Mouse (Mus musculus): ENCODE data around the gene A530084C06Rik. TPM values are rescaled to one million over a fixed set of nuclear protein-coding genes. Genes with fewer than 3 reads are reported as not detected.

A530084C06Rik gene
- not detected in 2 replicates for total RNA-seq (2021)
- long read RNA-seq, experiment 1, result 0 reads
- long read RNA-seq, experiment 2, partial matches to known transcripts, result 0 of 1 reads
- long read RNA-seq, experiment 2, other reads (novel, unspliced or antisense), result 0 of 1 reads

DNA sequence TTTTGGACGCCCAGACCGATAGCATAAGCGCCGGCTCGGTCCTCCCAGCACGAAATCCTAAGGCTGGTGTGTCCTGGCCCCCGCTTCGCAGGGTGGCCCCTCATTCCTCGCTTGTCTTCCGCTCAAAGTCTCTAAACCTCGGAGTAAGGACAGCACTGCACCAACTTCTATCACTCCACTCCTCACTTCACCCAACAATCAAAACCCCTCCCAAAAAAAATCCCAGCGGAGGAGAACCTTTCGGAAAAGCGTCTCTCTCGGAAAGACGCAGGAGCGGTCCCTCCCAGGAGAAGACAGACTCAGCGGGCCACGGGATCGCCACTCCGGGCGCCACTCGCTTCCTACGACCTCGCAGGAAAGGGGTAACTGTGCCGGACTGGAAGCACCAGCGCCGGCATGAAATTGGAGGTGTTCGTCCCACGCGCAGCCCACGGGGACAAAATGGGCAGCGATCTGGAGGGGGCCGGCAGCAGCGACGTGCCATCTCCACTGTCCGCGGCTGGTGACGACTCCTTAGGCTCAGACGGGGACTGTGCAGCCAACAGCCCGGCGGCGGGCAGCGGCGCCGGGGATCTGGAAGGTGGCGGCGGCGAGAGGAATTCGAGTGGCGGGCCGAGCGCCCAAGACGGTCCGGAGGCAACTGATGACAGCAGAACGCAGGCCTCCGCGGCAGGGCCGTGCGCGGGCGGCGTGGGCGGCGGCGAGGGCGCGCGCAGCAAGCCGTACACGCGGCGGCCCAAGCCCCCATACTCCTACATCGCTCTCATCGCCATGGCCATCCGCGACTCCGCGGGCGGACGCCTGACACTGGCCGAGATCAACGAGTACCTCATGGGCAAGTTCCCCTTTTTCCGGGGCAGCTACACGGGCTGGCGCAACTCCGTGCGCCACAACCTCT, at the start of gene A530084C06Rik:
A530084C06Rik (minus strand) TSS at position 813 of the 898 bp plus-strand sequence.
- DNase-seq, result peak; percentile 38

DNA sequence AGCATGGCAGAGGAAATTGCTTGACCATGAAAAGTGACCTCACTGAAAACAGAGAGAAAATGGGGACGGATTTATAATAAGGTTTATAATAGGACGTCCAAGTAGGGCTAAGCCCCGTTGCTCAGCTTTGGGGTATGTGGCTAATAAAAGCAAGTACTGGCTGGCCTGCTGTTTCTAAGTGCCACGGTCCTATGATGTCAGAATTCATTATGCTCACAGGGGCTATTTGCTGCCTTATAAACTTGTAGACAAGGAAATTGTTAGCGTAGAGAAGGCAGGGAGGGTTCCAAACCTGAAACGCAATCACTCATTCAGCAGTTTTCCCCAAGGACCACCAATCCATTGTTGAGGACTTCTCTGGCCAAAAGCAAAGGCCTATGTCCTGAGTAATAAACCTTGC, 44.8 kb upstream of the A530084C06Rik start:
- no peak for DNase-seq

DNA sequence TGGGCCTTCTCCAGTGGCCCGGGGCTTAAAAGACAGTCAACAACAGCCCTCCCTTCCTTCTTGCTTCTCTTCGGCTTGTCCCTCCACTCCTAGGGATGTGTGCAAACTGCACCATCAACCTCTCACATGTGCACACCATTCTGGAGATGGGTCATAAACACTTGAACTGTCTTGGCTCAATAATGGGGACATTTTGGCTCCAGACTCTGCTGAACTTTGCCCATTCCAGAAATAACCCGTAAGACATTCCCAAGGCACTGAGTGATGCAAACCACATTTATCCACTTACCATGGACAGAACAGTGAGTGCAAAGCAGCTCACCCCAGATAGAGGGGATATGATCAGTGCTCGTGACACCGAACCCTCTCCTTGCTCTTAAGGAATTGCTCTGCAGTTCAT, 40.4 kb upstream of the A530084C06Rik start:
- DNase-seq, result peak; percentile 23

DNA sequence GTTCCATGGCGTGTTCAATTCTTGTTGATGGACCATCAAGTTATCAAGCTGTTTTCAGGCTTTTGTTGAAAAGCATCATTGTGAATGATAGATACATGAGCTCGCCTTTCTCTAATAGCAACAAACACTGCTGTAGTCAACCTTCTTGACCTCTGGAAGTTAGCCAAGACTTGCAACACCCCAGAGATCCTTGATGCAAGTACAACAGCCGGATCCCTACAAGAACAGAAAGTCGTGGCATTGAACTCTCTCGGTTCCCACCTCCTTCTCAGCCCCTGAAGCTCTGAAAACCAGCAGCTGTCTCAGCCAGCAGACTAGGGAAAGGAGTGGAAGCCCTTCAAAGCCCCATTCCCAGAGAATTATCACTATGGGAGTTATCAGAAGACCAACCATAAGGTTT, 28.2 kb upstream of the A530084C06Rik start:
- DNase-seq, result peak; percentile 54

DNA sequence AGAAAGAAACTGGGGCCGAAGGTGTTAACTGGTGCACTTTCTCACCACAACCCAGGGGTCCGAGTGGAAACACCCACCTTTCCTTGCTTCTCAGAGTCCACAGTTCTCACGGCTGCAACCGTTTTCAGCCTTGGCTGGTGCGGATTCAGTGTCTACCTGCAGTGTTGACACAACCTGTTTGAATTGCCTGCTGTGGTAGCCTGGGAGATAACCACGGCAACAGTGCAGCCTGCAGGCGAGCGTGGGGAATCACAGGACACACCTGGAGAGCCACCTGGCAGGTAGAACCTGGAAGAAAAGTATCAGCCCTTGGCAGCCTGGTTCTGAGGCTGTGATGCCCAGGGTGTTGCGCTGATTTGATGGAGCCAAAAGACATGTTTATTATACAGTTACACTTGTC, 20.7 kb upstream of the A530084C06Rik start:
- no peak for DNase-seq

DNA sequence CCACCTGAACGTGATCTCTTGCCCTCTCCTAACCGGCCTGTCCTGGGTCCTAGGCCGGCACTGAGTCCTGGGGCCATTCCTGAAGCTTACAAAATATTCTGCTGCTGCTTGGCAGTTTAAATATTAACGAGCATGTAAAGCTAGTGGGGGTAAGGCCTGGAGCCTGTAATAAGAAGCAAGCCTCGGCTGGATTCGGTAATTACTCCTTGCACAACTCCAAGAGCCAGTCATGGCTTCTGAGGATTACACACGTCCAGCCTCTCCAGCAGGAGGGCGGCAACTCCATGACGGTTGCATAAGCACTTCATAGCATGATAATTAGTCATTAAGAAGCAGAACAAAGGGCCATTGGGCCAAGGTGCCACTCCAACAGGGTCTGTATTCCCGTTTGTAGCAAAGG, 19.3 kb upstream of the A530084C06Rik start:
- no peak for DNase-seq

DNA sequence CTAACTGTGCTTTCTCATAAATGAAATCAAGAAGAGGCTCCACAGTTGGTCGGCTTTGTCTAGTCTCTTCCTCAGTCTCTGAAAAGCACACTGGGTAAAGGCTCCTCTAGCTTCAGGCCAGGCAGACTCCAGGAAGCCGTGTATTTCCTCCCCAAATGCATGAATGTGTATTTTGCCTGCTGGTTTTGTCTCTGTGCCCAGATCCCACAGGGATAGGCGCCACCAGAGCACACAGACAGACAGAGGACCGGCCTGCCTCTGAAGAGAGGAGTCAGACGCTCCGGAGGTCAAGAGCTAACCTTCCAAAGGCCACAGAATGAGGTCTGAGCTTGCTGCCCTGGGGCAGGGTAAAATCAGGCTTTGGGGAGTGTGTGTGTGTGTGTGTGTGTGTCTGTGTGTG, 18.4 kb upstream of the A530084C06Rik start:
- no peak for DNase-seq

DNA sequence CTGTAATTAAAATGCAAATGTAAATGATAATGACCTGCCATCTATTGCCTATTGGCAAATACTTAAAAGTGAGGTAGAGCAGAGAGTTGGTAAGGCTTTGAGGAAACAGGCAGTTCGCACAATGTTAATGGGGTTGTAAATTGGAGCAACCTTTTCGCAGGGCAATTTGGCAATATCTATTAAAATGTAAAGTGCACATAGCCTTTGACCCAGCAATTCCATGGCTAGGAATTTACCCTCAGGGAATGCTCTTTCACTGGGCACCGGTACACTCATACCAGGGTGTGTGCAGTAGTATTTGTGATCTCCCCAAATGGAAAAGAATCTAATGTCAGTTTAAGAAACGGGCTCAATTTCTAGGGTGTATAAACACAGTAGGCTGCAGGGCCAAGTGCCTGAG, 17.6 kb upstream of the A530084C06Rik start:
- no peak for DNase-seq

DNA sequence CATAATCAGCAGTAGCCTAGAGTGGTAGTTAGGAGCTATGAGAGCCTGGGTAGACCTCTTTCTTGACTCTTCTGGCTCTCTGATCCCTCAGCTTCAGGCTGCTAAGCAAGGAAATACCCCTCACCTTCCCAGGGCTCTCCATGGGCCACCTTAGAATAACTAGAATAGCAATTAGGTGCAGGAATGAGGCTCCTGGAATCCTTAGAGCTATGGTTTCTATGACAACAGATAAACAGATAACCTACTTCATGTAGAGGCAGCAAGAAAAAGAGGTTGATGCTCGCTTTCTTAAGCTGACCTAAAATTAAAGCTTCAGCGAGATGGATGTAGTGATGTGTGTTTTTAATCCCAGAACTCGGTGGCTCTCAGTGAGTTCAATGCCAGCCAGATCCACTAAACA, 15.5 kb upstream of the A530084C06Rik start:
- no peak for DNase-seq

DNA sequence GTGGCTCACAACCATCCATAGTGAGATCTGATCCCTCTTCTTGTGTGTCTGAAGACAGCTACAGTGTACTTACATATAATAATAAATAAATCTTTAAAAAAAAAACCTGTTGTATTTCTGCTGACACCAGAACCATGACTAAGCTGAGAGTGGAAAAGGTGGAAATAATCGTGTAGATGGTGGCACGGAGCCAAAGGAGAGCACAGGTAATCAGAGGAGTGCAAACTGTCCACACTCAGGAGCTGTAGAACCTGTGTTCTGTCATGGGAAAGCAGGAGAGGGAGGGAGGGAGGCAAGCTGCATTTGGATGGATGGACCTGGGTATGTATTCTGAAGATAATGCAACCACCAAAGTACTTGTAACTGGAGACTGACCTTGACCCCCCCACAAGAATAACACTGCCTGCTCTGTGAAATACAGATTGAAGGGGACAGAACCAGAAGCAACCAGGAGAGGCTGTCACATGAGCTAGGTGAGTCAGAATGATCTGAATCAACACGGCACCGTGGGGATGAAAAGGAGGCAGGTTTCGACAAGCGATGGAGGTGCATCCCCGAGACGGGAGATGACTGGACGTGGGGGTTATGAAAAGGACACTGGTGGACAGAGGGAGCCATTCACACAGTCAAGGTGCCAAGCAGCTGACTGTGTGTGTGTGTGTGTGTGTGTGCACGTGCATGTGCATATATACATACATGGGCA, 13.8 kb upstream of the A530084C06Rik start:
- no peak for DNase-seq

DNA sequence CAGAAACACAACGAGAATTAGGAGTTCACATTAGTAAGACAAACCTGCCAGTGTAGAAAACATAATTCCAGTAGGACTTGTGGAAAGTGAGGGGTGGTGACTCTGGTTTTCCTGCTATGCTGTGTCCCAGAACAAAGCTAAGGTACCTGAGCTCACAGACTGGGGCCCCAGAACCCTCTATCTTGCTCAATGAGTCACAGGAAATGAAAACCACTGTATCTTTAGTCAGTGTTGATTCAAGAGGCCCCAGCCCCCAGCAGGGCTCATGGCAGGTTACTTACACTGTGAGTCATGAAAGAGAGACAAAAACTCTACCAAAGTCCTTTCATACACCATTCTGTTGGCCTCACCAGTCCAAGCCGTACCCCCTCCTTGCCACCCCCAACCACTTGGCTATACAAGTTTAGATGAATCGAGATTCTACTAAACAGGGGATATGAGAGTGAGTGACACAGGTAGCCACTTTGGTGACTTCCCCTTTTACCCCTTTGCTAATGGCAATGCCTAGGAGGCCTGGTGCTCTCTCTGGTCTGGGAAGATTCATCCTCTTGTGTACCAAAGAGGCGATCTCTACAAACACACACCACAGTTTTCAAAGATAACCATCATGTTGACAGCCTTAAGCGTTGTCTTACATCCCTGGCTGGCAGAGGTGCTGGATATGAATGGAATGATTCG, 8.6 kb upstream of the A530084C06Rik start:
- DNase-seq, result no peak

DNA sequence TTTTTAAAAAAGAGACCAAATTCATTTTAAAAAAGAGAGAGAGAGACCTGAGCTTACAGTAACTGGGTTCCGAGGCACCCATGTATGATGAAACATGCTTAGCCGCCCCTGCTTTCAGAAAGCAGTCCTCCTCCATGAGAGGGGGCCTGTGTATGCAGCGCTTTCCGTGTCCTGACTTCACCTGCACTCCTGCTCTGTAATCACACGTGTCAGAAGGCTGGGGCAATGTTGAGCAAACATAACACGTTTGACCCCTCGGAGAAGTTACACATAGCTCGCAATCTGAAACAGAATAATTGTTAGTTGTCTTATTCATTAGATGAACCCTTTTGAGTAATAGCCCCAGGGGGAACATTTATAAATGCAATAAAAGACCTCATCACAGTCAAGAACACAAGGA, 8.0 kb upstream of the A530084C06Rik start:
- no peak for DNase-seq

DNA sequence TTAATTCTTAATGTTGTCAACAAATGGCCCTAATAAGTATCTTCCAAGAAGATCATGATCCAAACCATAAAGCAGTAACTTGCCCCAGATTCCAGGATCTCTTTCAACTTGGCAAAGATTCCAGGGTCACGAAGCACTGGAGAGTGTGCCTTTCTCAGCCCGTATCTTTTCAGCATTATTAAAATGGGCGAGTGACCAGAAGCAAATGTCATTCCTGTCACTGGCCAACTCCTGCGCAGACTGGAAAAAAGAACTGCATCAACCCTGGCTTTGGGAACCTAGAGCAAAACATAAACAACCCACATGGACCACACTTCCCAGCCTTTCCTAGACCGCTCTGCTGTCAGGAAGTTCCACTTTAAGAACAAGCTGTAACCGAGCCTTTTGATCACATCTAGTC, 5.3 kb upstream of the A530084C06Rik start:
- DNase-seq, result no peak

DNA sequence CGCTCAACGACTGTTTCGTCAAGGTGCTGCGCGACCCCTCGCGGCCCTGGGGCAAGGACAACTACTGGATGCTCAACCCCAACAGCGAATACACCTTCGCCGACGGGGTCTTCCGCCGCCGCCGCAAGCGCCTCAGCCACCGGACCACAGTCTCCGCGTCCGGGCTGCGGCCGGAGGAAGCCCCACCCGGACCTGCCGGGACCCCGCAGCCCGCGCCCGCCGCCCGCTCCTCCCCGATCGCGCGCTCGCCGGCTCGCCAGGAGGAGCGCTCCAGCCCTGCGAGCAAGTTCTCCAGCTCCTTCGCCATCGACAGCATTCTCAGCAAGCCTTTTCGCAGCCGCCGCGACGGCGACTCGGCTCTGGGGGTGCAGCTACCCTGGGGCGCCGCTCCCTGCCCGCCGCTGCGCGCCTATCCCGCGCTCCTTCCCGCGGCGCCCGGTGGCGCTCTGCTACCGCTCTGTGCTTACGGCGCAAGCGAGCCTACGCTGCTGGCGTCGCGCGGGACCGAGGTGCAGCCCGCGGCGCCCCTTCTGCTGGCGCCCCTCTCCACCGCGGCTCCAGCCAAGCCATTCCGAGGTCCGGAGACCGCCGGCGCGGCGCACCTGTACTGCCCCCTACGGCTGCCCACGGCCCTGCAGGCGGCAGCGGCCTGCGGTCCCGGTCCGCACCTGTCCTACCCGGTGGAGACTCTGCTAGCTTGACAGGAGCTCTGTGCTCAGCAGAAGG, 449 bp upstream of the A530084C06Rik start:
- peak; percentile 80 for DNase-seq

DNA sequence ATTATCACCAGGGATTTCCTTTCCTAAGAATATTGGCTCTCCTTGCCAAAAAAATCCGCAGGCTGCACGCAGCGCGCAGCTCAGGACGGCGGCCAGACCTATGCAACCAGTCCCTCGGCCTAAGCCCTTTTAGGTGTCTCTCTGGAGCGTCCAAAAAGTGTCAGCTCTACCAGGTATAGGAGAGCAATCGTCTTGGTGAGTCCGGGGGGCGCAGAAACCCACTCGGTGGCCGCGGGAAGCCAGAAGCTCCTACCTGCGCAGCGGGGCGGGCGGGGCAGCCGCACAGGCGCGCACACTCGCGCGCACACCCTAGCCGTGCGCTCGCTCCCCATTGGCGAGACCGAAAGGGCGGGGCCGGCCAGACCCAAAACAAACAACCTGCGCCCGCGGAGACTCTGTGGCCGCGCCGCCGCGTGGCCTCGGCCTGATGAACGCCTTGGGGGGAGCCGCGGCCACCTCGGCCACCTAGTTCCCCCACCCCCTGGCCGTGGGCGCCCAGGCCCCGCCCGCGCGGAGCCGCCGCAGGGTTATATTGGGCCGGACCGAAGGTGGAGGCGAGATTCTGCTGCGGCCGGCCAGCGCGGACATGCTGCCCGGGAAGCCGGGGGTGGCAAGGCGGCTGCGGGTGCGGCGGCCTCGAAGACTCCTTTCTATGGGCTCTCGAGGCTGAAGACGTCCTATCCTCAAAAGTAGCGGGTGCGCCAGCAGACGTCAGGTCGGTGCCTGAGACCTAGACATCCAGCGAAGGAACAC, 1.2 kb downstream of the A530084C06Rik start:
- peak; percentile 53 for DNase-seq

DNA sequence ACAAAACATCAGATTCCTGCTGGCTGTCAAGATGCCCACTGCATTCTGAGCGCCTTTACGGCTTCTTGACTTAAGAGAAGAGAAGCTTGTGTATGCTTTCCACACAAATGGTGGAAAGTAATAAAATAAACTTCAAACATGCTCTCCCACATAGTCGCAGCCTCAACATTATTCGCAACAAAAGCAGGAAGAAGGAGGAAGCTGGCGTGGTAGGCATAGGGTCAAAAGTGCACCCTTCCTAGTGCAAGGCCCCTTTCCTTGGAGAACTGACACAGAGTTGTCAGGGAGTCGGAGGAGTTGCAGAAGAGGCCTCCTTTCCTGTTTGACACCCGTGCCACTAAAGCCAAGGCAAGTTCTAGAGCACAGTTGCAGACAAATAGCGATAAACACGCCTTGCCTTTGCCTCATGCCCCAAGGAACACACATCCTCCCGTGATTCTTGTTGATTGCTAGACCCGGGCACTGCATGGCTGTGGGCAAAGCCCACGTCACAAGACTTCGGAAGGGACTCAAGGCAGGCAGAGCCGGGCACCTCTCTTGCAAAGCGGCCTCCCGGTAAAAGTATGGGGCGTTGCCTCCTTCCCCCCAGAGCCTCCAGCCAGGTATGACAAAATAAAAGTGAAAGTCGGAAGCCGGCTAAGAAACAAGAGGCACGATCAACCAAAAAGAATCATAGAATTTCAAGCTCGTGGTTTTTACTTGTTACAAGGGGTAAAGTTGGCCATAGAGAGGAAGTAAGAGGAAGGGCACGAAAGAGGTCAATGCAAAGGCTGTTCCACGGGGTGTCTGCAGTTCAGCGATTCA, 2.0 kb downstream of the A530084C06Rik start:
- DNase-seq, result no peak

DNA sequence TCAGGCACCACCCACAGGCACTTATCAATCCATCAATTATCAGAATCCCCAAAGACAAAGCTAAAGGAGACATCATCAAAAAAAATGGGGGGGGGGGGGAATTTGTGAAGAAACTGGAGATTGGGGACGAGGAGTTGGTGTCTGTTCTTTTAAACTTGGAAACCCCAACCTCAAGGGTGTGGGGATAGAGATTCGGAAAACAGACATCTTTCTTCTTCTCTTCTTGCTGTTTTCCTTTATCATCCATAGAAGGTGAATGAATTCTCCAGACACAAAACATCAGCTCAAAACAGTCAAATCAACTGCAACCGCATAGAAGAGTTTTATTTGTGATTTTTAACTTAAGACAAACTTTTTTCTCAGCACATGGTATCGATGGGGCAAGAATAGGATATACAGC, 3.3 kb downstream of the A530084C06Rik start, which contains the start of gene Foxq1:
Foxq1 (plus strand) TSS at position 301 of the 400 bp plus-strand sequence.
- no peak for DNase-seq

DNA sequence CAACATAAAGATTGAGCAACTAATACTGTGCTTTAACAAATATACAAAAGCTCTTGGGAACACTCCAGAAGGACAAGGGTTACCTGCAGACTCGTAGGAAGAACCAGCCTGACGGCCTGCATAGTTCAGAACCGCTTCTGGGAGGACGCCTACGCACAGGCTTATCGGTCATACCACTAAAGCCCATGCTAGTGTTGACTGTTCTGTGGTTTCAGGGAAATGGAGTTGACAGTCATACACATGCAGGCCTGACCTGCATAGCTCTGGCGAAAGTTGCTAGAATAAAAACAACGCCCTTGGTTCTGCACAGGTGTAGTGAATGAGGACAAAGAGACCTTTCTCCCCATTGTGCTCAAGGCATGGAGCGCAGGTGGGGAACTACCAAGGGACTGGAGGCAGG, 11.5 kb downstream of the A530084C06Rik start:
- no peak for DNase-seq

DNA sequence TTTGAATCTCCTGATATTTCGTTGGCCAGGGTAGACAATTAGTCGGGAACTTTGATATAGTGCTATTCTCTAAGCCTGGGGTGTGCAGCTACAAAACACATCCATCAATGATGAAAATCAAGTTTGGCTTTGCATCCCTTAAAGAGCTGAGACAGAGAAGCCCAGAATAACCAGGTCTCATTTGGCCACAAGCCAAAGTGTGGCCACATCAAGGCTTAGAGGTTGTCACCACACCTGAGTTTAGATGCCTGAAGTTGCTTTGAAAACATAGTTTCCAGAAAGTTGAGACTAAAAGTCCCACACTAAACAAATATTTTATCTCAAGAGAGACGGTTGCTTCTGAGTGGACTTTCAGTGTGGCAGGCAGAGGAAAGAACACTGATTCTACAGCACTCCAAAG, 11.9 kb downstream of the A530084C06Rik start:
- DNase-seq, result no peak

DNA sequence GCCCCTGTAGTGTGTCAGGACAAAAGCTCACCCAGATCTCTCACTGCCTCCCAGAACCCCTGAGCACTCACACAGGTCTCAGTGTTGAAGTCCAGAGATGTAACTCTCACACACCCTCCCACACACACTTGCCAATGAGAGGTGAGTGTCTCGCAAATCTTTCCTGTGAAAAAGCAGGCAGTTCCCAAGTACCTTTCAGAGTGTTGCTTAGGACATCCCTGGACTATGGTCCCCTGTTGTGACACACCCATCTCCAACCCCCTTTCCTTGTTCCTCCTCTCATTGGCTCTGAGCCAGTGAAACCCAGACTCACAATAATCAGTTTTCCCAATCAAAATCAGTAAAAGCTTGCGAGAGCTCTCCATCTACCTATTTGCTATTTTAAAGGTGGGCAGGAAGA, 12.3 kb downstream of the A530084C06Rik start:
- DNase-seq, result no peak

Measured in adrenal gland, postnatal 14 days (tissue).